13 mouse cellular contexts compared by ENCODE assay signal in the genomic region with DNA sequence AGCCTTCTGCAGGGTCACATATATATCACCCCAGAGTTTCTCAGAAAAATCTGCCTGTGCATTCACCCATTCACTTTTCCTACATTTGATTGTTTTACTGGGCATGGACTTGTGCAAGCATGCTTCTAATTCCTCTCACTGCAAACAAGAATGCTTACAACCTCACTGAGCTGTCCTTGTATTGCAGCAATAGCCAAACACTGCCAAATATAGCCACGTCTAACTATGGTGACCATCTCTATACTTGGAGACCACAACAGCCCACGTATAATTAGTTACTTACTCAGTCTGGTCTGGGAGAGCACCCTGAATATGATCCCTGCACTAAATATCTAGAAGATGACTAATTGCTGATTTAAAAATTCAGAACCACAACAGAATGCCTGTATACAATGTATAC. TPM values are rescaled to one million over a fixed set of nuclear protein-coding genes. Genes with fewer than 3 reads are reported as not detected.
"Had no signal": no experiment of that assay in that cellular context is flagged by ENCODE, and none has a peak within 500 bp of the region (broad histone marks: within the 10 kb centered on the region; RNA-seq: fewer than 3 reads in every experiment).

No protein-coding gene starts in this region.

- H3K4me3 ChIP-seq: limb, embryonic 12.5 days; liver, embryonic 13.5 days; lung, embryonic 15.5 days; megakaryocyte, embryonic 14.5 days had no signal

- ATAC-seq: liver, postnatal 0 days; midbrain, embryonic 16.5 days had no signal

- DNase-seq: kidney, postnatal 25 days; liver; liver, embryonic 13.5 days; liver, postnatal 0 days; lung, postnatal 14 days; right cerebral cortex, postnatal 14 days; thymus, postnatal 36 days had no signal

- H3K4me1 ChIP-seq: limb, embryonic 12.5 days; lung, embryonic 15.5 days; megakaryocyte, embryonic 14.5 days had no signal

- H3K27me3 ChIP-seq: limb, embryonic 12.5 days; liver, embryonic 13.5 days; lung, embryonic 15.5 days had no signal

- H3K4me2 ChIP-seq: limb, embryonic 12.5 days; liver, embryonic 13.5 days; lung, embryonic 15.5 days; midbrain, embryonic 11.5 days had no signal

- H3K9me3 ChIP-seq: limb, embryonic 12.5 days; liver, embryonic 13.5 days; lung, embryonic 15.5 days; megakaryocyte, embryonic 14.5 days had no signal

- H3K36me3 ChIP-seq: limb, embryonic 12.5 days; liver, embryonic 13.5 days; lung, embryonic 15.5 days had no signal

- H3K27ac ChIP-seq: limb, embryonic 12.5 days; liver, embryonic 13.5 days; lung, embryonic 15.5 days; macrophage had no signal

- H3K9ac ChIP-seq: limb, embryonic 12.5 days; liver, embryonic 13.5 days; liver, postnatal 0 days; lung, embryonic 15.5 days had no signal

RNA-seq across cellular contexts. Expression of gene Slc1a1, which starts 41.5 kb away (rescaled TPM):
- polyA plus RNA-seq: macrophage had no signal
